Mouse (Mus musculus): Measurements from ENCODE around the gene Itsn2. TPM values are rescaled to one million over a fixed set of nuclear protein-coding genes. Genes with fewer than 3 reads are reported as not detected.

Itsn2 gene
- polyA plus RNA-seq, 1 experiment from 2014 or later = 24.2 TPM

DNA sequence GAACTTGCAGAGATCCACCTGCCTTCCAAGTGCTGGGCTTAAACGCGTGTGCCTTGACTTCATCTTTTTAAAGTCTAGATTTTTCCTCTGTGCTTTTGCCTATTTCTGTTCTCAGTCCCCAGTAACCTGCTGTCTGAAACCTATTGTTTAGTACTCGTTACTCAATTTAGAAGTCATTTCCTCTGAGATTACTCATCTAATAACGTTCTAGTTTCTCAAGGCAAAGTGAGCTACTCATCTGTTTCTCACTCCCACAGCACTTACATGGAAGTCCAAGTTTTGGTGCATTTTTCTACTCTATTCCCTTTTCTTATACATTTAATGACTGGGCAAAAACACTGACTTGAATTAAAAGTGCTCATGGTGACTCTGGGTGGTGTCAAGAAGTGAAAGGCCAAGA, 7.3 kb downstream of the Itsn2 start:
- H3K9me3 ChIP-seq (replicated peaks) = no peaks in the 10 kb centered on the region
- peaks cover 28% of the 10 kb centered on the region for H3K4me1 ChIP-seq (replicated peaks)
- DNase-seq = no peak
- no peak overlapping the region for H3K9ac ChIP-seq
- H3K36me3 ChIP-seq = no peaks in the 10 kb centered on the region
- 58% methylated on average over 4 of the region's 4 CpGs for WGBS (ENCODE audit: insufficient replicate concordance)
- no peak overlapping the region for H3K4me2 ChIP-seq
- no peak overlapping the region for H3K27ac ChIP-seq
- no peaks in the 10 kb centered on the region for H3K27me3 ChIP-seq
- no peak overlapping the region for H3K4me3 ChIP-seq (replicated peaks)
- ATAC-seq (ENCODE audit: low read depth) = no peak

DNA sequence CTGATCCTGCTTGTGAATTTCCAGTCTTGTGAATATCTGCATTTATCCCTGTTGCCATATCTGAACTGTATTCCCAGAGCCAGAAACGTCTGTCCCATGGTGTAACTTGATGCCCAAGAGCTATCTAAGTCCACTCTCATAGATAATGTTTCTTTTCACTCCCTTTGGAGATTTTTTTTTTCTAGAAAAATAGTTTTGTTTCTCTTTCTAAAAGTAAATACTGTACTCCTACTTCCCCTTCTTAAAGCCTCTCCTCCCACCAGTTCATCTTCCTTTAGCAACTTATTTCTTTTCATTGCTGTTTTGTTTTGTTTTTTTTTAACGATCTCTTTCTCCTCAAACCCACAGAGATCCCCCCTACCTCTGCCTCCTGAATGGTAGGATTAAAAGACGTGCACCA, 14.2 kb downstream of the Itsn2 start:
- no peak overlapping the region for H3K9ac ChIP-seq
- no peak for ATAC-seq (ENCODE audit: low read depth)
- no peaks in the 10 kb centered on the region for H3K36me3 ChIP-seq
- H3K9me3 ChIP-seq (replicated peaks) = no peaks in the 10 kb centered on the region
- no peaks in the 10 kb centered on the region for H3K27me3 ChIP-seq
- no peak for DNase-seq
- no peaks in the 10 kb centered on the region for H3K4me1 ChIP-seq (replicated peaks)
- no peak overlapping the region for H3K4me3 ChIP-seq (replicated peaks)
- H3K4me2 ChIP-seq = no peak overlapping the region
- 56% methylated on average over 3 of the region's 3 CpGs for WGBS (ENCODE audit: insufficient replicate concordance)
- H3K27ac ChIP-seq = no peak overlapping the region

DNA sequence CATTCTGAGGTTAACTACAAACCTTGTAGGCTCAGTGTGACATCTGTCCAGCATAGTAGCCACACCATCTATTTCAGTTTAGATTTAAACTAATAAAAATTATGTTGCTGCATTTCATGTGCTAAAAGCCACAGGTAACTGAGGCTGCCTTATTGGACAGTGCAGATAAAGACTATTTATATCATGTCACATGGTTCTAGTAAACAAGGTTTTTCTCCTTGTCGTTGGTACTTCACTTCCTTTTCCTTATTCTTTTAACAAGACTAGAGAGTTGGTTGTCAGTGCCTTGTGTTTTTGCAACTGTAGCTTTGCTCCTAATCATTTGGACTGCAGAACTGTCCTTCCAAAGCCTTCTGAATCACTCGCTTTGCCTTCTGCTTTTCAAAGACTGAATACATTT, 22.3 kb downstream of the Itsn2 start:
- H3K27ac ChIP-seq = no peak overlapping the region
- no peak for ATAC-seq (ENCODE audit: low read depth)
- no peaks in the 10 kb centered on the region for H3K36me3 ChIP-seq
- no peaks in the 10 kb centered on the region for H3K27me3 ChIP-seq
- H3K4me3 ChIP-seq (replicated peaks) = no peak overlapping the region
- no peak for DNase-seq
- no peaks in the 10 kb centered on the region for H3K9me3 ChIP-seq (replicated peaks)
- 42% methylated on average over 2 of the region's 2 CpGs for WGBS (ENCODE audit: insufficient replicate concordance)
- no peaks in the 10 kb centered on the region for H3K4me1 ChIP-seq (replicated peaks)
- H3K4me2 ChIP-seq = no peak overlapping the region
- no peak overlapping the region for H3K9ac ChIP-seq

DNA sequence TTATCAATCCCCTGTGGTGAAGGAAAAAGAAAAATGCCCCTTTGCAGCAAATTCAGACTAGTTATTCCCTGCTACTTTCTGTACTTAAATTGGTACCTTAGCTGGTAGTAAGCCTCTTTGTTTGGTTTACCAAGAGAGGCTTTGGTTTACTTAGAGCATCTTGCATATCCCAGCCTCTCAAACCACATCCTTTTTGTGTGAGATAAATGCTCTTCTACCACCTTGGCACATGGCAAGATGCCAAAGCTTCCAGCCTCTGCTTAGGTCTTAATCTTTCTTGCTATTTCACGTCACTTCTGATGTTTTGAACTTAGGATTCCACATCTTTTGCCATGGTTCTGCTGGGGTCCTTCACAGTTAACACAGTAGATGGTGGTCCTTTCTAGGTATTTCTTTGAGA, 31.8 kb downstream of the Itsn2 start:
- WGBS (ENCODE audit: insufficient replicate concordance) = 35% methylated on average over 1 of the region's 1 CpGs
- peaks cover 10% of the 10 kb centered on the region; the same call in 1 of the 2 replicates for H3K36me3 ChIP-seq
- no peak overlapping the region for H3K4me2 ChIP-seq
- no peak for ATAC-seq (ENCODE audit: low read depth)
- peaks cover 8% of the 10 kb centered on the region; the same call in 1 of the 2 replicates for H3K4me1 ChIP-seq (replicated peaks)
- H3K9ac ChIP-seq = no peak overlapping the region
- H3K9me3 ChIP-seq (replicated peaks) = no peaks in the 10 kb centered on the region
- no peak overlapping the region for H3K4me3 ChIP-seq (replicated peaks)
- H3K27ac ChIP-seq = no peak overlapping the region
- DNase-seq = no peak
- no peaks in the 10 kb centered on the region for H3K27me3 ChIP-seq

DNA sequence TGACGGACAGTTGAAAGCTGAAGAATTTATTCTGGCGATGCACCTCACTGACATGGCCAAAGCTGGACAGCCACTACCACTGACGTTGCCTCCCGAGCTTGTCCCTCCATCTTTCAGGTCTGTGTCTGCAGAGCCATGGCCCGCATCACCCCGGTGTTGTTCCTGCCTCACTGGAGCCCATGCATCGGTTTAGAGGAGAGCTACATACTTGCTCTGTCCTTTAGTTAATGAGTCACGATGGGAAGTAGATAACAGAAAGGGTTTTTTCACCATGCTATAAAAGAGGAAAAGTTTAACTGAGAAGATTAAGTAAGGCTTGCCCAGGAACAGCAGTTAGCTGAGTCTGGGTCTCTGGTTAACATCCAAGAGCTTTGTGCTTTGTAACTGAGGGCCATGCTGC, 40.5 kb downstream of the Itsn2 start:
- DNase-seq (no peak), ATAC-seq (ENCODE audit: low read depth) (no peak)
- Histone ChIP-seq H3K4me2 (no peak overlapping the region), H3K36me3 (peaks cover 67% of the 10 kb centered on the region), H3K9me3 (replicated peaks) (no peaks in the 10 kb centered on the region), H3K9ac (no peak overlapping the region), H3K4me1 (replicated peaks) (no peaks in the 10 kb centered on the region), H3K4me3 (replicated peaks) (no peak overlapping the region), H3K27ac (no peak overlapping the region), H3K27me3 (no peaks in the 10 kb centered on the region)
- WGBS (ENCODE audit: insufficient replicate concordance) = 80% methylated on average over 8 of the region's 8 CpGs

DNA sequence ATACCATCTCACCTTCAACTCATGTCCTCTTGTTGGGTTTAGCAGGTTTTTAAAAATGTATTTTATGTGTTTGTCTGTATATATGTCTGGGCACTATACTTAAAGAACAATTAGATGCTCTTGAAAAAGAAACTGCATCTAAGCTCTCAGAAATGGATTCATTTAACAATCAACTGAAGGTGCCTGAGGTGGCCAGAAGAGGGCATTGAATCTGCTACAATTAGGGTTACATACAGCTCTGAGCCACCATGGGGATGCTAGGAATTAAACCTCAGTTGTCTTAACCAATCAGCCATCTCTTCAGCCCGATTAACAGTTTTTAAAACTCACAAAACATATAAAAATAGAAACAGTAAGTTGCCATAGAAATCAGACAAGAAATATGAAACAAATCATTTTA, 46.0 kb downstream of the Itsn2 start:
- no peaks in the 10 kb centered on the region for H3K4me1 ChIP-seq (replicated peaks)
- H3K9ac ChIP-seq = no peak overlapping the region
- H3K27ac ChIP-seq = no peak overlapping the region
- peaks cover 60% of the 10 kb centered on the region for H3K36me3 ChIP-seq
- no peak for DNase-seq
- no peak overlapping the region for H3K4me2 ChIP-seq
- no peaks in the 10 kb centered on the region for H3K27me3 ChIP-seq
- ATAC-seq (ENCODE audit: low read depth) = no peak
- no peaks in the 10 kb centered on the region for H3K9me3 ChIP-seq (replicated peaks)
- 72% methylated on average over 1 of the region's 1 CpGs for WGBS (ENCODE audit: insufficient replicate concordance)
- H3K4me3 ChIP-seq (replicated peaks) = no peak overlapping the region

DNA sequence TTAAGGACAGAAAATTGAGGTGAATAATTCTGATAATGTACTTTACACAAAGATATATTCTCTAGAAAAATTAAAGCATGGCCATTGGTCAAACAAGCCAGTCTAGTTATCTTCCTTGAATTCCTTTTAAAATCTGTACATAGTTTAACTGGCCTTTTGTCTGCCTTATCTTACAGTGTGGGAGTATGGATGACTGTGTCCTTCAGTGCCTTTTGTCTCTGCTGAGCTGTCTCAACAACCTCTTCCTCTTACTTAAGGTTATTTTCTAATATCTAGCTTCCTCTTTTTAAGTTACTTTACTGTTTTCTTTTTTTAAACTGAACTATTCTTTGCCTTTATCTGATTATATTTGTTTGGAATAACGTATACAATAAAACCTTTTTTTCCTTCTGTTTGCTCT, 48.3 kb downstream of the Itsn2 start:
- Histone ChIP-seq H3K4me3 (replicated peaks) (no peak overlapping the region), H3K27ac (no peak overlapping the region), H3K9ac (no peak overlapping the region), H3K4me2 (no peak overlapping the region), H3K27me3 (no peaks in the 10 kb centered on the region), H3K9me3 (replicated peaks) (no peaks in the 10 kb centered on the region), H3K4me1 (replicated peaks) (no peaks in the 10 kb centered on the region), H3K36me3 (peaks cover 54% of the 10 kb centered on the region)
- WGBS (ENCODE audit: insufficient replicate concordance) = 74% methylated on average over 1 of the region's 1 CpGs
- ATAC-seq (ENCODE audit: low read depth) (no peak), DNase-seq (no peak)

DNA sequence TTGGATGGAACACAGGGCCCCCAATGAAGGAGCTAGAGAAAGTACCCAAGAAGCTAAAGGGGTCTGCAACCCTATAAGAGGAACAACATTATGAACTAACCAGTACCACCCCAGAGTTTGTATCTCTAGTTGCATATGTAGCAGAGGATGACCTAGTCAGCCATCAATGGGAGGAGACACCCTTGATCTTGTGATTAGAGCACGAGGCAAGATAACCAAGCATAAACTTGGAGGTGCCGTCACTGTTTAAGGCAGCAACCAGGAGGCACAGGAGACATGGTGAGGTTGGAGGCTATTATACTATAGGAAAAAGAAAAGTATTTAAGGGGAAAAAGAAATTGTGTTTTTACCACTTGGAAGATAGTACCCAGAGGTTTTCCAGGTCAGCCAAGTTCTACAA, 64.4 kb downstream of the Itsn2 start:
- H3K4me2 ChIP-seq = no peak overlapping the region
- H3K9me3 ChIP-seq (replicated peaks) = no peaks in the 10 kb centered on the region
- ATAC-seq (ENCODE audit: low read depth) (peak; percentile 63; the same call in 1 of the 2 replicates), DNase-seq (no peak)
- WGBS (ENCODE audit: insufficient replicate concordance) = 44% methylated on average over 2 of the region's 2 CpGs
- no peak overlapping the region for H3K9ac ChIP-seq
- peaks cover 68% of the 10 kb centered on the region for H3K36me3 ChIP-seq
- no peak overlapping the region for H3K4me3 ChIP-seq (replicated peaks)
- H3K27ac ChIP-seq = no peak overlapping the region; the same call in 1 of the 2 replicates
- peaks cover 7% of the 10 kb centered on the region for H3K4me1 ChIP-seq (replicated peaks)
- H3K27me3 ChIP-seq = no peaks in the 10 kb centered on the region

DNA sequence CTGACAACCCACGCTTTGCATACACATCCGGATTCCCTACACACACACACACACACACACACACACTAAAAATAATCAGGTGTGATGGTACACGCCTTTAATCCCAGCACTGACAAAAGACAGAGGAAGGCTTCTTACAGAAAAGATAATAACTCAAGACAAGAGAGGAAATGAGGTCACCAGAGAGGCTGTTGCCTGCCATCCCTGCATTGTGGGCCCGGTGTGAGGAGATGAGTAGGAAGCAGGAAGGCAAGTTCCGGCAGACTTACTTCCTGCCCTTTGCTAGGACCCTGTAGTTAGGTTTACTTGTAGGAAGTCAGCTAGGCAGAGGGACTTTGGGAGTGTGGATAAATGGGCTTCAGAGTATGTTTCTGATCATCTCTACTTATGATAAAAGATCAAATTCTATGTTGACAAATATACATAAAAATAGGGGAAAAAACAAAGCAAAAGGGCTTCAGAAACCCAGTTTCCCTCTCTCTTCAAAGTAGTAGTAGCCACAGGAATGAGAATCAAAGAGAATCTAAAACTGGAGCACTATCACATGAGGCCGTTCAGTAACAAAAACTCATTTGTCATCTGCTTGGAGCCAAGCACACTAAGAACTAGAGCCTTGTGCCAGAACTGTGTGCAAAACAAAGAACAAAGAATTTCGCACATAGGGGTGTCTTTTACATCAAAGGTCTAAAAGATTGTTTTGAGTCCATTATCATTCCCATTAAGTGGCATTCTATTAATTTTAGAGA, 72.7 kb downstream of the Itsn2 start:
- WGBS (ENCODE audit: insufficient replicate concordance) = 70% methylated on average over 7 of the region's 7 CpGs
- Histone ChIP-seq H3K4me1 (replicated peaks) (no peaks in the 10 kb centered on the region), H3K36me3 (peaks cover 59% of the 10 kb centered on the region)

DNA sequence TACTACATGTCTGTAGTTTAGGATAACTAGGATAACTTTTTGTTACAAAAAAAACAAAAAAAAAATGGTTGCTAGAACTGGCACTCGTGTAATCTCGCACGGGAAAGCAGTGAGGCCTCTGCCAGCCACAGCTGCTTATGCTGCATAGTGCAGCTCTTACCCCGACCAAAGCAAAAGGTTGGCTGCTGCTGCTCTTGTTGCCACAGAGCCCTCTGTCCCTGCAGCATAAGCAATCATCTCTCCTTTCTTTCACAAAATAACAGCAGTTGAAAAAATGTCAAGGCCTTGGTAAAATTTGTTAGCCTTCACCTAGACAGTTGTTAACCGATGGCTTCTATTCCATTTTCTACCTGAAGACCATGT, 73.2 kb downstream of the Itsn2 start:
- DNase-seq (no peak), ATAC-seq (ENCODE audit: low read depth) (no peak)
- Histone ChIP-seq H3K27ac (no peak overlapping the region), H3K4me2 (no peak overlapping the region), H3K9ac (no peak overlapping the region), H3K4me3 (replicated peaks) (no peak overlapping the region), H3K27me3 (no peaks in the 10 kb centered on the region), H3K36me3 (peaks cover 59% of the 10 kb centered on the region), H3K4me1 (replicated peaks) (no peaks in the 10 kb centered on the region), H3K9me3 (replicated peaks) (no peaks in the 10 kb centered on the region)
- 84% methylated on average over 5 of the region's 5 CpGs for WGBS (ENCODE audit: insufficient replicate concordance)

More for the DNA sequence above, 72.7 kb downstream of the Itsn2 start:
- no peak overlapping the region for H3K27ac ChIP-seq
- no peak overlapping the region for H3K4me2 ChIP-seq
- H3K4me3 ChIP-seq (replicated peaks) = no peak overlapping the region
- no peaks in the 10 kb centered on the region for H3K27me3 ChIP-seq
- no peaks in the 10 kb centered on the region for H3K9me3 ChIP-seq (replicated peaks)
- no peak for ATAC-seq (ENCODE audit: low read depth)
- no peak for DNase-seq
- H3K9ac ChIP-seq = no peak overlapping the region

DNA sequence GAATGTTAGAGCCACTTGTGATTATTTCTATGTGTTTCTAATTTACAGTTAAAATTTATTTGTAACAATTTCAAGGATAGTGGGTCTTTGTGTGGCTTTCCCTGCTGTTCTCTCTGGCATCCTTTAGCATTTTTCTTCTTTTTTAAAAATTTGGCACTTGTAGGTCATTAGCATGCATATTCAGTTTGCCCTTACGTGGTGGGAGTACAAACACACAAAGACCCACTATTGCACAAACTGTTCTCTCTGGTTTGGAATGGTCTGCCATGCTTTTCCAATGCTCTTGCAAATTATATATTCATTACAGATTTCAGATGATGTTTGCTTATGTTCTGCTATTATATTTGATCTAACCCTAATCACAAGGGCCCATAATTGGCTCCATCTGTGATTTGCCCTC, 83.9 kb downstream of the Itsn2 start:
- Histone ChIP-seq H3K36me3 (peaks cover 50% of the 10 kb centered on the region), H3K27ac (no peak overlapping the region), H3K4me3 (replicated peaks) (no peak overlapping the region), H3K9ac (no peak overlapping the region), H3K9me3 (replicated peaks) (no peaks in the 10 kb centered on the region), H3K4me2 (no peak overlapping the region), H3K4me1 (replicated peaks) (peaks cover 26% of the 10 kb centered on the region), H3K27me3 (no peaks in the 10 kb centered on the region)
- 81% methylated on average over 1 of the region's 1 CpGs for WGBS (ENCODE audit: insufficient replicate concordance)
- ATAC-seq (ENCODE audit: low read depth) = no peak
- DNase-seq = no peak

DNA sequence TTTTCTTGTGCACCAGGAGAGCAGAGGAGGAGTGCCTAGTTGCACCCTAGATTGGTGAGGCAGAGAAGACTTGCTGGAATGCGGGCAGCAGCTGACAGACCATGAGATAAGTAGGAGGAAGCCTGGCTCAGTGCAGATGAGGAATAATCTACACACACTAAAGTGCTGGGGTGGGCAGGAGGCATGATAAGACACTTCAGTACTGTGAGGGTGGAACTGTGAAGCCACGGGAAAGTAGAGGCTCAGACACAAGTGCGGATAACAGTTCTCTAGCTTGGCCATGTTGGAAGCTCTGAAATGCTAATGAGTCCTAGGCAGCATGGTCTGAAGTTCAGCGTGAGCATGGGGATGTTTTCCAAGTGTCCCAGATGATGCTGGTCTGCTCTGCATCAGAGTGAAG, 87.5 kb downstream of the Itsn2 start:
- Histone ChIP-seq H3K27me3 (no peaks in the 10 kb centered on the region), H3K36me3 (peaks cover 29% of the 10 kb centered on the region), H3K27ac (peak overlapping the region; percentile 90), H3K4me2 (peak overlapping the region; percentile 64), H3K4me1 (replicated peaks) (peaks cover 44% of the 10 kb centered on the region), H3K9ac (peak overlapping the region; percentile 68), H3K4me3 (replicated peaks) (peak overlapping the region; percentile 47), H3K9me3 (replicated peaks) (no peaks in the 10 kb centered on the region)
- ATAC-seq (ENCODE audit: low read depth) = peak; percentile 100
- peak; percentile 81 for DNase-seq
- 13% methylated on average over 4 of the region's 4 CpGs for whole genome bisulfite sequencing (ENCODE audit: insufficient replicate concordance)

All from liver, embryonic 13.5 days (tissue).